ENCODE assay signal across 10 mouse cellular contexts in the genomic region with DNA sequence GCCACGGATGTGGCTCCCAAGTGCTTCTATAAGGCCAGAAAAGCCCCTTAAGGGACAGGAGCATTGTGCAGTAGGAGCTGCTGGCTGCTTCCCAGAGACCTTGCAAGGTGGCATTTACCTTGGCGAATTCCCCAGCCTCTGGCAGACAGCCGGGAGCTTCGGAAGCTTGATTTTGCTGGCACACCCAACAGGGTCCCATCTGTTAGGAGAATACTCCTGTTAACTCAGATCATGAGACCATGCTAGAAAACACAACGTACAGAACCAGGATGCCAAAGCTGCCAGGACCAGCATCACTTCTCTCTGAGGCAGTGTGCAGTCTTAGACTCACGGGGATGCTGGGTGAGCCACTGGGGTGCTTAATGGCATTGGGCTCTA.
DNase-seq lines count a peak whose midpoint lies in the region; ATAC-seq lines count a peak whose summit lies in the region.
"Had no signal": no experiment of that assay in that cellular context is flagged by ENCODE, and none has a peak within 500 bp of the region (broad histone marks: within the 10 kb centered on the region; RNA-seq: fewer than 3 reads in every experiment).

No protein-coding gene starts in this region.

- H3K27me3 ChIP-seq in midbrain, embryonic 13.5 days: no peaks in the 10 kb centered on the region
- H3K27me3 ChIP-seq in midbrain, embryonic 10.5 days (ENCODE audit: low read depth, poor library complexity, severe bottlenecking): no peaks in the 10 kb centered on the region
- no peaks in the 10 kb centered on the region for H3K27me3 ChIP-seq in forebrain, embryonic 12.5 days
- H3K27me3 ChIP-seq in kidney, embryonic 14.5 days (ENCODE audit: control insufficient read depth, insufficient read depth, low read length): no peaks in the 10 kb centered on the region
- no peaks in the 10 kb centered on the region for H3K27me3 ChIP-seq in heart, embryonic 10.5 days (ENCODE audit: insufficient read depth, poor library complexity, severe bottlenecking)
- H3K27me3 ChIP-seq: embryonic facial prominence, embryonic 13.5 days; liver, embryonic 12.5 days; megakaryocyte, embryonic 14.5 days had no signal

- H3K9me3 ChIP-seq in midbrain, embryonic 13.5 days: no peaks in the 10 kb centered on the region
- no peaks in the 10 kb centered on the region for H3K9me3 ChIP-seq in midbrain, embryonic 10.5 days (replicated peaks)
- H3K9me3 ChIP-seq in forebrain, embryonic 12.5 days: no peaks in the 10 kb centered on the region
- no peaks in the 10 kb centered on the region for H3K9me3 ChIP-seq in kidney, embryonic 14.5 days (ENCODE audit: control insufficient read depth, low read length)
- no peaks in the 10 kb centered on the region for H3K9me3 ChIP-seq in heart, embryonic 10.5 days
- H3K9me3 ChIP-seq: embryonic facial prominence, embryonic 13.5 days; liver, embryonic 12.5 days; megakaryocyte, embryonic 14.5 days had no signal

- WGBS in midbrain, embryonic 13.5 days: 64% methylated on average over 6 of the region's 6 CpGs
- 83% methylated on average over 6 of the region's 6 CpGs for WGBS in midbrain, embryonic 10.5 days
- 72% methylated on average over 6 of the region's 6 CpGs for WGBS in forebrain, embryonic 12.5 days
- WGBS in kidney, embryonic 14.5 days: 77% methylated on average over 6 of the region's 6 CpGs
- 68% methylated on average over 6 of the region's 6 CpGs for WGBS in heart, embryonic 10.5 days

- no peak overlapping the region for H3K4me3 ChIP-seq in midbrain, embryonic 13.5 days (replicated peaks)
- no peak overlapping the region for H3K4me3 ChIP-seq in midbrain, embryonic 10.5 days
- H3K4me3 ChIP-seq in forebrain, embryonic 12.5 days (replicated peaks): no peak overlapping the region
- H3K4me3 ChIP-seq in kidney, embryonic 14.5 days (ENCODE audit: low read length): no peak overlapping the region
- H3K4me3 ChIP-seq in heart, embryonic 10.5 days: no peak overlapping the region
- H3K4me3 ChIP-seq: embryonic facial prominence, embryonic 13.5 days; liver, embryonic 12.5 days; megakaryocyte, embryonic 14.5 days had no signal

- H3K4me1 ChIP-seq in midbrain, embryonic 13.5 days (replicated peaks): peaks cover 26% of the 10 kb centered on the region
- H3K4me1 ChIP-seq in midbrain, embryonic 10.5 days: peaks cover 16% of the 10 kb centered on the region
- peaks cover 13% of the 10 kb centered on the region for H3K4me1 ChIP-seq in forebrain, embryonic 12.5 days
- H3K4me1 ChIP-seq in kidney, embryonic 14.5 days (ENCODE audit: control insufficient read depth, insufficient read depth, low read length): no peaks in the 10 kb centered on the region
- H3K4me1 ChIP-seq in heart, embryonic 10.5 days: 0 out of 2 replicates have a peak, but pooled peaks cover 5% of the 10 kb centered on the region
- H3K4me1 ChIP-seq: liver, embryonic 12.5 days; megakaryocyte, embryonic 14.5 days had no signal

- H3K4me2 ChIP-seq in midbrain, embryonic 13.5 days (replicated peaks): no peak overlapping the region
- no peak overlapping the region for H3K4me2 ChIP-seq in forebrain, embryonic 12.5 days
- H3K4me2 ChIP-seq in kidney, embryonic 14.5 days (replicated peaks; ENCODE audit: low read depth, low read length): no peak overlapping the region
- H3K4me2 ChIP-seq: embryonic facial prominence, embryonic 13.5 days; liver, embryonic 12.5 days had no signal

- H3K9ac ChIP-seq in midbrain, embryonic 13.5 days (replicated peaks): no peak overlapping the region
- H3K9ac ChIP-seq in forebrain, embryonic 12.5 days: no peak overlapping the region
- H3K9ac ChIP-seq in kidney, embryonic 14.5 days (ENCODE audit: low read depth, low read length): no peak overlapping the region
- H3K9ac ChIP-seq: embryonic facial prominence, embryonic 13.5 days; liver, embryonic 12.5 days had no signal

- no peak for DNase-seq in midbrain, embryonic 10.5 days (ENCODE audit: low spot score)
- DNase-seq in layer of hippocampus, postnatal 25 days (ENCODE audit: extremely low spot score in 1 of 2, low spot score in 1 of 2): peak; percentile 33 to 42
- peak; percentile 32 for DNase-seq in telencephalon, adult 2 months (ENCODE audit: low read depth, low spot score)
- DNase-seq in heart, embryonic 10.5 days (ENCODE audit: low spot score): no peak

- H3K27ac ChIP-seq in midbrain, embryonic 13.5 days: peak overlapping the region; percentile 83
- no peak overlapping the region for H3K27ac ChIP-seq in midbrain, embryonic 10.5 days (replicated peaks)
- peak overlapping the region; percentile 57; the same call in 1 of the 2 replicates for H3K27ac ChIP-seq in forebrain, embryonic 12.5 days
- no peak overlapping the region for H3K27ac ChIP-seq in kidney, embryonic 14.5 days (ENCODE audit: low read depth, low read length)
- H3K27ac ChIP-seq in heart, embryonic 10.5 days: no peak overlapping the region
- H3K27ac ChIP-seq: embryonic facial prominence, embryonic 13.5 days; liver, embryonic 12.5 days had no signal

- peak; percentile 2; the same call in 1 of the 2 replicates for ATAC-seq in midbrain, embryonic 13.5 days
- ATAC-seq in forebrain, embryonic 12.5 days (ENCODE audit: low FRiP score): no peak
- ATAC-seq in kidney, embryonic 14.5 days (ENCODE audit: low FRiP score, low TSS enrichment): no peak
- ATAC-seq: liver, embryonic 12.5 days had no signal

- no peaks in the 10 kb centered on the region for H3K36me3 ChIP-seq in midbrain, embryonic 13.5 days
- no peaks in the 10 kb centered on the region for H3K36me3 ChIP-seq in midbrain, embryonic 10.5 days
- no peaks in the 10 kb centered on the region for H3K36me3 ChIP-seq in forebrain, embryonic 12.5 days (replicated peaks)
- no peaks in the 10 kb centered on the region for H3K36me3 ChIP-seq in kidney, embryonic 14.5 days (ENCODE audit: control insufficient read depth, insufficient read depth, low read length)
- H3K36me3 ChIP-seq in heart, embryonic 10.5 days: no peaks in the 10 kb centered on the region
- H3K36me3 ChIP-seq: embryonic facial prominence, embryonic 13.5 days; liver, embryonic 12.5 days had no signal

Comparison
In these comparisons a context has a peak if more than half of its experiments do, and no peak if none do; other contexts are left out.
1. H3K27ac ChIP-seq: peak in midbrain, embryonic 13.5 days (single experiment) and forebrain, embryonic 12.5 days (single experiment); none in midbrain, embryonic 10.5 days (single experiment), kidney, embryonic 14.5 days (single experiment) and heart, embryonic 10.5 days (single experiment).
2. DNase-seq: peak in layer of hippocampus, postnatal 25 days (2 of 2) and telencephalon, adult 2 months (single experiment); none in midbrain, embryonic 10.5 days (single experiment) and heart, embryonic 10.5 days (single experiment).